Mouse (Mus musculus) heart, embryonic 14.5 days (tissue): ENCODE data around the gene Shisa5. TPM values are rescaled to one million over a fixed set of nuclear protein-coding genes. Genes with fewer than 3 reads are reported as not detected.

ENCODE experiments used
- ATAC-seq: fragments of 200-750 bp; cut with Nextera tagmentation; 2 replicates; pipeline ENCODE4 v1.8.0; 2017; ENCODE audit warnings: low read depth, moderate TSS enrichment; ENCODE audit not compliant: insufficient number of reproducible peaks, insufficient read depth, low FRiP score
- H3K27ac ChIP-seq, 2 experiments: fragments of 200-500 bp in 1 of 2; fragments of 300-500 bp in 1 of 2; sonication (generic) in 1 of 2; replicated peaks in 1 of 2; 2 replicates each; pipeline ENCODE4 v1.5.1; 2012 to 2014; ENCODE audit warnings: low read depth in 2 of 2, low read length in 2 of 2, control low read depth in 1 of 2, mild to moderate bottlenecking in 1 of 2, mixed read lengths in 1 of 2; ENCODE audit not compliant: control insufficient read depth in 1 of 2, insufficient read depth in 1 of 2
- H3K27me3 ChIP-seq: fragments of 300-500 bp; sonication (generic); 2 replicates; pipeline ENCODE4 v1.6.1; 2014; ENCODE audit warnings: mild to moderate bottlenecking, low read length, control low read depth; ENCODE audit not compliant: control insufficient read depth, insufficient read depth
- H3K36me3 ChIP-seq: fragments of 300-500 bp; sonication (generic); 2 replicates; pipeline ENCODE4 v1.6.1; 2014; ENCODE audit warnings: mild to moderate bottlenecking, control low read depth, low read length, mixed read lengths; ENCODE audit not compliant: control insufficient read depth, insufficient read depth
- H3K4me1 ChIP-seq, 2 experiments: fragments of 200-500 bp in 1 of 2; fragments of 300-500 bp in 1 of 2; sonication (generic) in 1 of 2; 2 replicates each; pipeline ENCODE4 v1.6.1; 2012 to 2014; ENCODE audit warnings: low read length in 2 of 2, control low read depth in 1 of 2, mixed read lengths in 1 of 2; ENCODE audit not compliant: control insufficient read depth in 2 of 2, insufficient read depth in 2 of 2
- H3K4me2 ChIP-seq: fragments of 300-500 bp; sonication (generic); 2 replicates; pipeline ENCODE4 v1.6.1; 2014; ENCODE audit warnings: mild to moderate bottlenecking, low read length
- H3K4me3 ChIP-seq, 2 experiments: fragments of 200-500 bp in 1 of 2; fragments of 300-500 bp in 1 of 2; sonication (generic) in 1 of 2; 2 replicates each; pipeline ENCODE4 v1.5.1; 2012 to 2014; ENCODE audit warnings: low read length in 2 of 2, mild to moderate bottlenecking in 2 of 2, control low read depth in 1 of 2, low read depth in 1 of 2, moderate library complexity in 1 of 2; ENCODE audit not compliant: control insufficient read depth in 1 of 2, insufficient read depth in 1 of 2
- H3K9ac ChIP-seq: fragments of 300-500 bp; sonication (generic); 2 replicates; pipeline ENCODE4 v1.6.1; 2014; ENCODE audit warnings: mild to moderate bottlenecking, low read length
- H3K9me3 ChIP-seq: fragments of 300-500 bp; sonication (generic); 2 replicates; pipeline ENCODE4 v1.6.1; 2016; ENCODE audit warnings: low read length, control low read depth; ENCODE audit not compliant: control insufficient read depth
- WGBS: fragments of 180-500 bp; shearing (Covaris S2); extraction: QIAGEN DNeasy Blood & Tissue Kit; methylation state at CpG from one replicate; pipeline ENCODE4 v1.1.7; 2014; 5-methylcytosine and 5-hydroxymethylcytosine counted together
- polyA plus RNA-seq: library from polyadenylated mRNA; unstranded; fragments of >200 nt; fragmentation: Nextera tagmentation; extraction: Ambion mirVana; gene quantifications from 2 replicates; pipeline ENCODE4 v1.2.1, GENCODE M21; 2014

Shisa5 gene
- polyA plus RNA-seq, 1 experiment from 2014 or later: 54.3 TPM

DNA sequence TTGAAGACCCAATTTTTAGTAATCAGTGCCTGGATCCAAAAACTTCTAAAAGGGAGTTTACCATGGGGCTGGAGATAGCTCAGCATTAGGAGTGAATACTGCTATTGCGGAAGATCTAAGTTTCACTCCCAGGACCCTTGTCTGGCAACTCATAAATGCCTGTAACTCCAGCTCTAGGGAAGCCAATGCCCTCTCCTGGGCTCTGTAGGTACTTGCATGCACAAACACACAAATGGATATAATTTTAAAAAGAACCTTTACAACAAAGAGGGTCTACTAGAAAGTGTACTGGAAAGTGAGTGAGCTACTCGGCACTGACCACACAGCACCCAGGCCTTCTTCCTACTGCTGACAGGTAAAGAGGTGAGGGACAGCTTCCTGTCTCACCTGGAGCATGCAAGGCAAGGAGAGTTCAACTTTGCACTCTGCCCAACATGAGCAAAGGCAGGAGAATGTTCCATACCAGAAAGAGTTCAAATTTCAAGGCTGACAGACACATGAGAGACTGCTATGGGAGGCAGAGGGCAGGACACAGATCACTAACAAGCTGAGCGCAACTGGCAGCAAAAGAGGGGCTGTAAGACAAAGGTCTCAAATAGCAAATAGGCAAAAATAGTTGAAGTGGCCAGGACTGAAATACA, 29.9 kb downstream of the Shisa5 start:
- H3K27ac ChIP-seq: no peak overlapping the region
- H3K9me3 ChIP-seq: no peaks in the 10 kb centered on the region
- H3K27me3 ChIP-seq: no peaks in the 10 kb centered on the region
- WGBS: 95% methylated on average over 3 of the region's 3 CpGs
- no peak overlapping the region for H3K4me2 ChIP-seq
- H3K9ac ChIP-seq: no peak overlapping the region
- no peak overlapping the region for H3K4me3 ChIP-seq
- peaks cover 89% of the 10 kb centered on the region for H3K36me3 ChIP-seq
- ATAC-seq: no peak
- H3K4me1 ChIP-seq: peaks cover 3 to 9% of the 10 kb centered on the region in 2 experiments

- Histone ChIP-seq H3K27ac (peak within 1 kb of the TSS; percentile 37 to 68), H3K9ac (peak within 1 kb of the TSS; percentile 87), H3K4me3 (peak within 1 kb of the TSS; percentile 74 to 96), H3K9me3 (no peaks in the 10 kb centered on the region), H3K4me2 (peak within 1 kb of the TSS; percentile 91), H3K27me3 (no peaks in the 10 kb centered on the region), H3K36me3 (peaks cover 42% of the 10 kb centered on the region), H3K4me1 (peaks cover 9 to 15% of the 10 kb centered on the region in 2 experiments)
- ATAC-seq: peak; percentile 95
- under 1% methylated on average over 55 of the region's 57 CpGs for WGBS
Observed at GRCm38 (mm10) chr9:109073661-109074573, 35.6 kb downstream of the Shisa5 start, which contains the start of gene Atrip. TSS of gene Atrip (minus strand) at chr9:109074124.

- Histone ChIP-seq H3K9me3 (no peaks in the 10 kb centered on the region), H3K4me1 (peaks cover 6 to 17% of the 10 kb centered on the region in 2 experiments), H3K9ac (no peak overlapping the region), H3K4me3 (no peak overlapping the region), H3K36me3 (peaks cover 30% of the 10 kb centered on the region), H3K27me3 (no peaks in the 10 kb centered on the region), H3K4me2 (no peak overlapping the region), H3K27ac (no peak overlapping the region)
- WGBS: 88% methylated on average over 3 of the region's 3 CpGs
- no peak for ATAC-seq
Observed at GRCm38 (mm10) chr9:109080516-109080915, 42.2 kb downstream of the Shisa5 start.

DNA sequence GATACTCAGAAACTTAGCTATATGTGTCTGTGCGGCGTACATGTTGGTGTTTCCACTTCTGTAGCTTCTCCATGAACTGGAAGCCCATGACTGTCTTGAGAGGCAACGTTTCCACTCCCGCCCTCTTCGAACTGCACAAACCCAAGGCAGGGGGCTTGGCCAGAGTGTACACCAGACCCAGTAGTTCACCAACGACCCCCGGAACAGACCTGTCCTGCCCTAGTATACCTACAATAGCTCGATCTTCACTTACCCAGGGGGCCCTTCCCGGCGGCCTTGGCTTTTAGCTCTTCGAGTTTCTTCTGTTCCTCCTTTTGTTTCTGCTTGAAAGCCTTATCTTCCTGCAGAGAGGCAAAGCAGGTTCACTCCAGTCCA, 43.4 kb downstream of the Shisa5 start:
- Histone ChIP-seq H3K27me3 (no peaks in the 10 kb centered on the region), H3K4me3 (peak overlapping the region; percentile 65 to 75), H3K27ac (peak overlapping the region; percentile 5 to 49; a peak in 3 of 4 replicates), H3K9ac (peak overlapping the region; percentile 86), H3K36me3 (peaks cover 30% of the 10 kb centered on the region), H3K4me2 (peak overlapping the region; percentile 84), H3K4me1 (peaks cover 6 to 17% of the 10 kb centered on the region in 2 experiments), H3K9me3 (no peaks in the 10 kb centered on the region)
- ATAC-seq: 0 out of 2 replicates have a peak, but pooled peaks have one; percentile 17
- WGBS: 2% methylated on average over 11 of the region's 11 CpGs

DNA sequence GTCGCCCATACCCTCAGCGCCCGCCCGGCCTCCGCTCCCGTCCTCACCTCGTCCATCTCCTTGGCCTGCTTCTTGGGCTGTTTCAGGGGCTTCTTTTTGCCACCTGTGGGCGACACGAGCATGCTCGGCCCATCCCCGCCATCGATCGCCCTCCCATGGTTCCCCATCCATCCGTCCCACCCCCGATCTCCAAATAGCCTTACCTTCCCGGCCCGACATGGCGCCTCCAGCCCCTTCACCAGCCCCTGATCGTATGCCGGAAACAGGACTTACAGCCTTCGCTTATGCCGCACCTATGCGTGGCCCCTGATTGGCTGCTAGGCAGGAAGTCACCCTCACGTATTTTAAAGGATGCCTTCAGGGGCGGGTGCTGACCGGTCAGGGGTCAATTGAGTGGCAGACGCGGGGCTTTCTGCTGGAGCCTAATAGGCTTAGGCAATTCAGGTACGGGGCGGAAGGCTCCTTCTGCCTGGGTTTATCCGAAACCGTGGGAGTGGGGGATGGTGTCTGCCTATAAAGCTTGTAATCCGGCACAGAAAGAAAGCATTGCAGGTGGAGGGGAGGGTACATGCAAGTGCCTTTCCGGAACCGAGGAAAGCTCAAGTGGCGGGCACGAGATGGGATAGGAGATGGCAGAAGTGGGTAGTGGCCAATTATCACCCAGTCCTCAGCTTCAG, 43.9 kb downstream of the Shisa5 start, which contains the start of the genes Ccdc51 and Tma7:
Gene Ccdc51 (plus strand): TSS at position 370 of the 677 bp plus-strand sequence.
Gene Tma7 (minus strand): TSS at position 464 of the 677 bp plus-strand sequence.
- under 1% methylated on average over 37 of the region's 37 CpGs for WGBS
- H3K4me3 ChIP-seq: peak within 1 kb of the TSS; percentile 65 to 75
- peak within 1 kb of the TSS; percentile 41 to 49 for H3K27ac ChIP-seq
- ATAC-seq: peak; percentile 92
- H3K36me3 ChIP-seq: peaks cover 30% of the 10 kb centered on the region
- H3K27me3 ChIP-seq: no peaks in the 10 kb centered on the region
- H3K9ac ChIP-seq: peak within 1 kb of the TSS; percentile 86
- peak within 1 kb of the TSS; percentile 84 for H3K4me2 ChIP-seq
- peaks cover 6 to 18% of the 10 kb centered on the region in 2 experiments for H3K4me1 ChIP-seq
- H3K9me3 ChIP-seq: no peaks in the 10 kb centered on the region

GRCm38 (mm10) chr9:109084922-109085321, 46.6 kb downstream of the Shisa5 start:
- no peak for ATAC-seq
- no peak overlapping the region for H3K27ac ChIP-seq
- no peak overlapping the region for H3K9ac ChIP-seq
- no peak overlapping the region for H3K4me3 ChIP-seq
- H3K4me1 ChIP-seq: peaks cover 8 to 26% of the 10 kb centered on the region in 2 experiments
- no peaks in the 10 kb centered on the region for H3K9me3 ChIP-seq
- WGBS: 18% methylated on average over 2 of the region's 2 CpGs
- no peak overlapping the region for H3K4me2 ChIP-seq
- H3K27me3 ChIP-seq: no peaks in the 10 kb centered on the region
- peaks cover 20% of the 10 kb centered on the region for H3K36me3 ChIP-seq

DNA sequence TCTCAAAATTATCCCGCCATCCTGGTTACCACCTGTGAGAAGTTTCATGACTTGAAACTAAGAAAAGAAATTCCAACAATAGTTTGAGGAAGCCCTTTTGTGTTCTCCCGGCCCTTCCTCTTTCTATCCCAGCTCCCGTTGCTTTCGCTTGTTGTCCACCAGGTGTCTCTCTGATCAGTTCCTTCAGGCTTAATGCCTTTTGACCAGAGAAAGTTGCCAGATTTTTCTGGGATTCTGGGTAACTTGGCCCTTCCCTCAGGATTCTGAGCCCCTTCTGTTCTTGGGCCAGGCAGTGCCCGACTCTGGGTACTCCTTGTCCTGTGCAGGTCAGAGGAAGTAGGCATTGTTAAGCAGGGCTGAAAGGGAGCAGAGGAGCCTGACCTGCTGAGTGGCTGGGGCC, 49.6 kb downstream of the Shisa5 start:
- 17% methylated on average over 5 of the region's 5 CpGs for WGBS
- H3K4me2 ChIP-seq: no peak overlapping the region
- peaks cover 5 to 14% of the 10 kb centered on the region in 2 experiments for H3K4me1 ChIP-seq
- peaks cover 36% of the 10 kb centered on the region for H3K36me3 ChIP-seq
- no peak overlapping the region for H3K27ac ChIP-seq
- no peaks in the 10 kb centered on the region for H3K9me3 ChIP-seq
- H3K4me3 ChIP-seq: no peak overlapping the region
- no peak for ATAC-seq
- no peaks in the 10 kb centered on the region for H3K27me3 ChIP-seq
- peak overlapping the region; percentile 16; the same call in 1 of the 2 replicates for H3K9ac ChIP-seq
